Mouse (Mus musculus): ENCODE measurements at regions not wholly inside any gene's neighbourhood (a gene's known extent, or its start where the extent isn't known, plus 50 kb on each side); places are given as distances from the start of the nearest gene placed in this dataset.

- TF ChIP-seq MAFK (IDR thresholded peaks at IDR 0.05; ENCODE audit: insufficient read depth, low read depth, low read length): no peak
- TF ChIP-seq ZC3H11A (IDR thresholded peaks at IDR 0.05; ENCODE audit: borderline replicate concordance, low read depth, low read length): no peak
- TF ChIP-seq CHD2 (IDR thresholded peaks at IDR 0.05; ENCODE audit: low read depth, low read length): no peak
Observed at GRCm38 (mm10) chr2:166457381-166458172, 256.1 kb downstream of the Prex1 start.
